Mouse (Mus musculus) embryonic facial prominence, embryonic 11.5 days (tissue): ENCODE measurements around the gene Rflnb. TPM values are rescaled to one million over a fixed set of nuclear protein-coding genes. Genes with fewer than 3 reads are reported as not detected.

Experiments used
- ATAC-seq: fragments of 200-750 bp; cut with Nextera tagmentation; replicated peaks from 2 replicates; pipeline ENCODE4 v1.8.0; 2017; ENCODE audit warnings: low read depth; ENCODE audit not compliant: insufficient number of reproducible peaks, low FRiP score, low TSS enrichment
- DNase-seq: peaks from one replicate; pipeline ENCODE4 v3.0.0-alpha.2; 2015; ENCODE audit warnings: low spot score
- H3K27ac ChIP-seq: fragments of 300-500 bp; sonication (generic); replicated peaks from 2 replicates; pipeline ENCODE4 v1.5.1; 2014; ENCODE audit warnings: mild to moderate bottlenecking, low read depth, low read length, control low read depth
- H3K27me3 ChIP-seq: fragments of 300-500 bp; sonication (generic); 2 replicates; pipeline ENCODE4 v1.6.1; 2014; ENCODE audit warnings: mild to moderate bottlenecking, low read length, moderate library complexity, mixed read lengths; ENCODE audit not compliant: control insufficient read depth, insufficient read depth
- H3K36me3 ChIP-seq: fragments of 300-500 bp; sonication (generic); replicated peaks from 2 replicates; pipeline ENCODE4 v1.6.1; 2014; ENCODE audit warnings: low read depth, mild to moderate bottlenecking, low read length, moderate library complexity, mixed read lengths; ENCODE audit not compliant: control insufficient read depth, insufficient read depth
- H3K4me1 ChIP-seq: fragments of 300-500 bp; sonication (generic); 2 replicates; pipeline ENCODE4 v1.6.1; 2014; ENCODE audit warnings: low read length, mixed read lengths; ENCODE audit not compliant: control insufficient read depth, insufficient read depth
- H3K4me2 ChIP-seq: fragments of 300-500 bp; sonication (generic); 2 replicates; pipeline ENCODE4 v1.6.1; 2014; ENCODE audit warnings: low read depth, mild to moderate bottlenecking, control low read depth, low read length, moderate library complexity
- H3K4me3 ChIP-seq: fragments of 300-500 bp; sonication (generic); 2 replicates; pipeline ENCODE4 v1.5.1; 2014; ENCODE audit warnings: low read depth, low read length, control low read depth
- H3K9ac ChIP-seq: fragments of 300-500 bp; sonication (generic); replicated peaks from 2 replicates; pipeline ENCODE4 v1.6.1; 2014; ENCODE audit warnings: mild to moderate bottlenecking, control low read depth, low read length
- H3K9me3 ChIP-seq: fragments of 300-500 bp; sonication (generic); replicated peaks from 2 replicates; pipeline ENCODE4 v1.6.1; 2016; ENCODE audit warnings: mild to moderate bottlenecking, low read length, inconsistent platforms, mixed read lengths; ENCODE audit not compliant: control insufficient read depth
- WGBS: fragments of 180-500 bp; shearing (Covaris S2); extraction: QIAGEN DNeasy Blood & Tissue Kit; methylation state at CpG from one replicate; pipeline ENCODE4 v1.1.7; 2014; 5-methylcytosine and 5-hydroxymethylcytosine counted together
- polyA plus RNA-seq: library from polyadenylated mRNA; unstranded; fragments of >200 nt; fragmentation: Nextera tagmentation; extraction: Ambion mirVana; gene quantifications from 2 replicates; pipeline ENCODE4 v1.2.1, GENCODE M21; 2014

The Rflnb gene
- polyA plus RNA-seq: 34.7 TPM in 2 replicates

- peaks cover 3% of the 10 kb centered on the region for H3K4me1 ChIP-seq
- peak within 1 kb of the TSS; percentile 81 for H3K9ac ChIP-seq
- peak; percentile 90 for DNase-seq
- peak; percentile 87 for ATAC-seq
- no peaks in the 10 kb centered on the region for H3K9me3 ChIP-seq
- peak within 1 kb of the TSS; percentile 67 for H3K27ac ChIP-seq
- H3K4me3 ChIP-seq: peak within 1 kb of the TSS; percentile 75
- H3K4me2 ChIP-seq: peak within 1 kb of the TSS; percentile 62
- under 1% methylated on average over 86 of the region's 112 CpGs for WGBS
- H3K27me3 ChIP-seq: no peaks in the 10 kb centered on the region
- H3K36me3 ChIP-seq: no peaks in the 10 kb centered on the region; the same call in 1 of the 2 replicates
Measured at GRCm38 (mm10) chr11:76027139-76028071, at the start of gene Rflnb. Gene Rflnb, minus strand, starts transcription at chr11:76027782.

DNA sequence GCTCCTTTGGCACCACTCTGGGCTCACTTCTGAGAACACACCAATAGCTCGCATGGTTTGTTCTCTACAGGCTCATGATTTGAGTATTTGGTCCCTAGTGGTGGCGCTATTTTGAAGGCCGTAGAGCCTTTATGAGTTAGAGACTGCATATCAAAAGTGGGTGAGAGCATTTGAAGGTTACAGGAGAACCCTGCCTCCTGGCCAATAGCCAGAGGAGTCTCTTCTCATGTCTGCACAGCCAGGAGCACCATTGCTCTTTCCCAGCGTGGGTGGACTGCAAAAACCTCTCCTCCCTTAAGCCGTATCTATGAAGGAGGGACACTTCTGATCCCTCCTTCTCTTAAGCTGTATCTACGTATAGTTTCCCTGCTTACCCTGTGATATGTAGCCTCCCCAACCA, 49.8 kb upstream of the Rflnb start:
- ATAC-seq (no peak), DNase-seq (no peak)
- H3K9me3 ChIP-seq: no peaks in the 10 kb centered on the region
- no peak overlapping the region for H3K4me2 ChIP-seq
- 83% methylated on average over 6 of the region's 6 CpGs for WGBS
- H3K4me3 ChIP-seq: no peak overlapping the region
- no peaks in the 10 kb centered on the region for H3K4me1 ChIP-seq
- H3K27ac ChIP-seq: no peak overlapping the region
- H3K9ac ChIP-seq: no peak overlapping the region
- H3K27me3 ChIP-seq: no peaks in the 10 kb centered on the region
- H3K36me3 ChIP-seq: no peaks in the 10 kb centered on the region

- Histone ChIP-seq H3K27ac (no peak overlapping the region), H3K27me3 (no peaks in the 10 kb centered on the region), H3K4me1 (no peaks in the 10 kb centered on the region), H3K4me2 (no peak overlapping the region), H3K9ac (no peak overlapping the region), H3K9me3 (no peaks in the 10 kb centered on the region), H3K36me3 (no peaks in the 10 kb centered on the region; the same call in 1 of the 2 replicates), H3K4me3 (no peak overlapping the region)
- no peak for ATAC-seq
- peak; percentile 43 for DNase-seq
- 54% methylated on average over 11 of the region's 11 CpGs for WGBS
Measured at GRCm38 (mm10) chr11:76074296-76075093, 46.9 kb upstream of the Rflnb start.

DNA sequence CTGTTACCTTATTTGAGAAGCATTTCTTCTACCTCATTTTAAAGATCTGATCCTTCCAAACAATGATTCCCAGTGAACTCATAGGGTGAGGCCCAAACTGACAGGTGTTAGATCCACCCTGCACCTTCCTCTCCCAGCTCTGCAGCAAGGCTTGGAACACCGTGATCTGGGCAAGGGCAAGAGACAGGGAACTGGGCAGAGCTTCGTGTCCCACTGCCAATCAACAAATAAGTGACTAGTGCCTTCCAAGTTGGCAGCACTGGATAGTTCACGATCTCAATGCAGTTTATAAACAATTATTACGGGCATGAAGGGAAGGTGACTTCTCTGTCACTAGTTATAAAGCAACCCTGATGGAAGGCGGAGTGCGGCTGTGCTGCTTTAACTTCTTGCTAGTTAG, 42.2 kb upstream of the Rflnb start:
- Histone ChIP-seq H3K9me3 (no peaks in the 10 kb centered on the region), H3K9ac (no peak overlapping the region), H3K4me1 (no peaks in the 10 kb centered on the region), H3K27me3 (no peaks in the 10 kb centered on the region), H3K27ac (no peak overlapping the region), H3K4me2 (no peak overlapping the region), H3K36me3 (no peaks in the 10 kb centered on the region; the same call in 1 of the 2 replicates), H3K4me3 (no peak overlapping the region)
- WGBS: 88% methylated on average over 6 of the region's 6 CpGs
- ATAC-seq (no peak), DNase-seq (no peak)

DNA sequence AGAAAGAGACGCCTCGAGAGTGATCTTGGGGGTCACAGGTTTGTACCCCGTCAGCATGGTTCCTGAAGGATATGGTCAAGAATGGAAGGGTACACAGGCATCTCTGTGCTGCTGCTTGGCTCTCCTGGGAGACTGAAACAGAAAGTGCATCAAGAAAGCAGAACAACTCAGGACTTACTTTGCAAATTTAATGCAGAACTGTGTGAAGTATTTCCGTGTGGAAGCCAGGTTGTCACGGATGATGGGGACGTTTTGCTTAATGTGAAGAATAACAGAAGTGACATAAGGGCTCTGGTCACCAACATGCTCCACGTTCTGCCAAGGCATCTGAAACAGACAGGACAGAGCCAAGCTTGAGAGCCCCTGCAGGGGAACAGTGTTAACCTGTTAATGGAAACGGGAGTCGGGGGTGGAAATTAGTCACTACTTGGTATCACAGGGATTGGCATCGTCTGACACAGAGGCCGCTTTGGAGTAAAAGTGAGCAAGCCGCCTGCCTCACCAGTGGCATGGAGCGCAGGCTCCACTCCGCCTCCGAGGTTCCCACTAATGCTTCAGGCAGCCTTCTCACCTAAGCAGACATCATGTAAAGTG, 39.1 kb upstream of the Rflnb start:
- DNase-seq (no peak), ATAC-seq (no peak)
- Histone ChIP-seq H3K4me1 (no peaks in the 10 kb centered on the region), H3K27me3 (no peaks in the 10 kb centered on the region), H3K4me3 (no peak overlapping the region), H3K4me2 (no peak overlapping the region), H3K27ac (no peak overlapping the region), H3K36me3 (no peaks in the 10 kb centered on the region; the same call in 1 of the 2 replicates), H3K9ac (no peak overlapping the region), H3K9me3 (no peaks in the 10 kb centered on the region)
- WGBS: 88% methylated on average over 15 of the region's 15 CpGs

DNA sequence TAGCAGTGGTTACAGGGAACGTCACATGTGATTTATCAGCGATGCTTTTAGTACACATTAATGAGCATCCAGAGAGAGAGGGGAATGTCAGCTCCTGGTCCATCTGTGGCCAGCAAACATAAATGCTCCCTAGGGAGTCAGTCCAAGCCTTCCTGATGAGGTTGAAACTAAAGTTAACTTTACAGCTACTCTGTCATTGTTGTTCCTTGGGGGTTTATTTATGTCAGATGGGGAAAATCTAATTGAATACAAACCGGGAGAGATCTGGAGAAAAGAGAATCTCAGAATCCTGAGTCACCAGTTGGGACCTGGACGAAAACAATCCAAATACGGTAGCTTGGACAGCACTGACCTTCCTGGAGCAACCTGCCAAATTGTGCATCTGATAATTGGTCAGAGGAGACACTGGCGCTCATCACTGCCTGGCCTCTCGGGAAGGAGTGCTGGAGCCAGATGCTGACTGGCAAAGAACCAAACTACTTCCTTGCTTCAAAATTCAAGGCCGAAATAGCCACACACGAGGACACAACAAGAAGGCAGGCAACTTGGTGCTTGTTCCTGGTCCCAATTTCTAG, 38.0 kb upstream of the Rflnb start:
- WGBS: 81% methylated on average over 9 of the region's 9 CpGs
- H3K9me3 ChIP-seq: no peaks in the 10 kb centered on the region
- no peaks in the 10 kb centered on the region for H3K27me3 ChIP-seq
- no peak overlapping the region for H3K9ac ChIP-seq
- no peak overlapping the region for H3K4me2 ChIP-seq
- ATAC-seq: no peak
- no peak for DNase-seq
- H3K4me3 ChIP-seq: no peak overlapping the region
- peaks cover 2% of the 10 kb centered on the region; the same call in 1 of the 2 replicates for H3K4me1 ChIP-seq
- no peaks in the 10 kb centered on the region for H3K36me3 ChIP-seq
- no peak overlapping the region for H3K27ac ChIP-seq

GRCm38 (mm10) chr11:76064411-76064810, 36.8 kb upstream of the Rflnb start:
- Histone ChIP-seq H3K4me3 (no peak overlapping the region), H3K36me3 (no peaks in the 10 kb centered on the region), H3K27me3 (no peaks in the 10 kb centered on the region), H3K9me3 (no peaks in the 10 kb centered on the region), H3K4me2 (no peak overlapping the region), H3K4me1 (peaks cover 6% of the 10 kb centered on the region), H3K27ac (no peak overlapping the region), H3K9ac (no peak overlapping the region)
- no peak for ATAC-seq
- DNase-seq: no peak
- 89% methylated on average over 7 of the region's 7 CpGs for WGBS
